Mouse (Mus musculus) kidney, embryonic 14.5 days (tissue): ENCODE measurements at regions not wholly inside any gene's neighbourhood (a gene's known extent, or its start where the extent isn't known, plus 50 kb on each side); places are given as distances from the start of the nearest gene placed in this dataset.

Experiments used
- ATAC-seq: fragments of 200-750 bp; cut with Nextera tagmentation; 2 replicates; pipeline ENCODE4 v1.8.0; 2017; ENCODE audit warnings: moderate number of reproducible peaks, mild to moderate bottlenecking, moderate TSS enrichment, moderate library complexity; ENCODE audit not compliant: low FRiP score, low TSS enrichment
- H3K27ac ChIP-seq: fragments of 300-500 bp; sonication (generic); 2 replicates; pipeline ENCODE4 v1.5.1; 2014; ENCODE audit warnings: low read depth, mild to moderate bottlenecking, low read length, moderate library complexity, mixed read lengths
- H3K27me3 ChIP-seq: fragments of 300-500 bp; sonication (generic); 2 replicates; pipeline ENCODE4 v1.6.1; 2014; ENCODE audit warnings: mild to moderate bottlenecking, low read length; ENCODE audit not compliant: control insufficient read depth, insufficient read depth
- H3K36me3 ChIP-seq: fragments of 300-500 bp; sonication (generic); 2 replicates; pipeline ENCODE4 v1.6.1; 2014; ENCODE audit warnings: low read length, mixed read lengths; ENCODE audit not compliant: control insufficient read depth, insufficient read depth
- H3K4me1 ChIP-seq: fragments of 300-500 bp; sonication (generic); 2 replicates; pipeline ENCODE4 v1.6.1; 2014; ENCODE audit warnings: low read length, mixed read lengths; ENCODE audit not compliant: control insufficient read depth, insufficient read depth
- H3K4me2 ChIP-seq: fragments of 300-500 bp; sonication (generic); replicated peaks from 2 replicates; pipeline ENCODE4 v1.6.1; 2014; ENCODE audit warnings: low read depth, mild to moderate bottlenecking, low read length
- H3K4me3 ChIP-seq: fragments of 300-500 bp; sonication (generic); 2 replicates; pipeline ENCODE4 v1.5.1; 2014; ENCODE audit warnings: mild to moderate bottlenecking, low read length
- H3K9ac ChIP-seq: fragments of 300-500 bp; sonication (generic); 2 replicates; pipeline ENCODE4 v1.6.1; 2014; ENCODE audit warnings: low read depth, mild to moderate bottlenecking, low read length, moderate library complexity
- H3K9me3 ChIP-seq: fragments of 300-500 bp; sonication (generic); 2 replicates; pipeline ENCODE4 v1.6.1; 2016; ENCODE audit warnings: low read length; ENCODE audit not compliant: control insufficient read depth
- WGBS: fragments of 180-500 bp; shearing (Covaris S2); extraction: QIAGEN DNeasy Blood & Tissue Kit; methylation state at CpG from one replicate; pipeline ENCODE4 v1.1.7; 2014; 5-methylcytosine and 5-hydroxymethylcytosine counted together

DNA sequence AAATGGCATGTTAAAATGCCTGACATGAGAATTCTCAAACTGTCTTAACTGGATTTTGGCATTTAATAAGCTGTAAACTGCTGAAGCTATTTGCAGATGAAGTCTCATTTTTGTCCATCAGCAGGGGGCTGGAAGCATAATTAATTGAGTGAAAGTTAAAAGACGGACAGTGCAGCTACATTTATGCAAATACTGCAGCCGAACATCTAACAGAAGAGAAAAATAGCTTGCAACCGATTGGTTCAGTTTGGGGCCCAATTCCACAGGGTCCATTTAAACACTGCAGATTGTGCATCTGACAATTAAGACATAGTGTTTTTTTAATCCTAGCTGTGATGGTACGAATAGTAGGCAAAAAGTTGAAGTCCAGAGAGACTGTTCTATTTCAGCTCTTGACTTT is 774.2 kb upstream of the Klhl1 start:
- H3K27me3 ChIP-seq: no peaks in the 10 kb centered on the region
- no peaks in the 10 kb centered on the region for H3K4me1 ChIP-seq
- WGBS: 79% methylated on average over 4 of the region's 4 CpGs
- no peaks in the 10 kb centered on the region for H3K36me3 ChIP-seq
- H3K4me2 ChIP-seq: no peak overlapping the region
- H3K9me3 ChIP-seq: no peaks in the 10 kb centered on the region
- H3K4me3 ChIP-seq: no peak overlapping the region
- no peak overlapping the region for H3K27ac ChIP-seq
- no peak overlapping the region for H3K9ac ChIP-seq
- ATAC-seq: no peak

DNA sequence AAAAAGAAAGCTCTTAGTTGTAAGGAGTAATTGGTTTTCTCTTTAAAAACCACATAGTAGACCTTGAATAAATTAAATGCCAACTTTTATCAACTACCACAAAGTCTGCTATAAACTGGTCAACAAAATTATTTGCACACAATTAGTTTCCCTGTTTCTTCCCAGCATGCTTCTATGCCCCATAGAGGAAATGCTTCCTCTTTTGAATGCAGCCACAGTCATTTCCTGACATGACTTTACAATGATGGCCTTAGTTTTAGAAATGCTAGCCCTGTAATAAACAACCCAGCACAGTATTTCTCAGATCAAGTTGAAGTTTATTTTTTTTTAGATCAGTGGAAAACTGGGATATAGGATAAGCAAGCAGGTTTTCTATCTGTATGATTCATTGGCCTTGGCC is 768.5 kb upstream of the Klhl1 start:
- H3K9me3 ChIP-seq: no peaks in the 10 kb centered on the region
- no peaks in the 10 kb centered on the region for H3K36me3 ChIP-seq
- no peaks in the 10 kb centered on the region for H3K27me3 ChIP-seq
- H3K27ac ChIP-seq: no peak overlapping the region
- H3K4me1 ChIP-seq: no peaks in the 10 kb centered on the region
- no peak for ATAC-seq
- H3K4me2 ChIP-seq: no peak overlapping the region
- no peak overlapping the region for H3K4me3 ChIP-seq
- no peak overlapping the region for H3K9ac ChIP-seq

DNA sequence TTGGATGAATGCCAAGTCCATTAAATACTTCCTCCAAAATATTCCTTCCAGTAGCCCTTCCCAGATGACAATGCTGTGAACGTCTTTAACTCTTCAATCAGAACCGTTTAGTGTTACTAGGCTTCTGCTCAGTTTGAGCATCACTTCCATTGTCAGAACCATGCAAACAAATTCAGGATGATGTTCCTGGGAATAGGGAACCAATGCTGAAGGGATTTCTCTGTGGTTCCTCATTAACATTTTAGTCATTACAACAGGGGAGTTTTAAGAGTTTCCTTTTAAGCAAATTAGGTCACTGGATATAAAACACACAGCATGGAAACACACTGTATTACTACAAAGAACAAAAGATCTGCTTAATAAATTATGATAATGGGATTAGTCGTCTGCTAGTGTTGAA is 739.6 kb upstream of the Klhl1 start:
- no peak for ATAC-seq
- H3K4me1 ChIP-seq: no peaks in the 10 kb centered on the region
- H3K9ac ChIP-seq: no peak overlapping the region
- WGBS: 43% methylated on average over 3 of the region's 3 CpGs
- H3K4me3 ChIP-seq: no peak overlapping the region
- H3K27ac ChIP-seq: no peak overlapping the region
- no peak overlapping the region for H3K4me2 ChIP-seq
- H3K27me3 ChIP-seq: no peaks in the 10 kb centered on the region
- H3K36me3 ChIP-seq: no peaks in the 10 kb centered on the region
- H3K9me3 ChIP-seq: no peaks in the 10 kb centered on the region
